Mouse (Mus musculus) ES-Bruce4 (cell line): ENCODE measurements around the gene Gm5767. TPM values are rescaled to one million over a fixed set of nuclear protein-coding genes. Genes with fewer than 3 reads are reported as not detected.

Source experiments
- H3K27ac ChIP-seq: 2 replicates; pipeline ENCODE4 v1.5.1; 2012; ENCODE audit warnings: low read length, inconsistent platforms; ENCODE audit not compliant: insufficient read depth
- H3K27me3 ChIP-seq: 2 replicates; pipeline ENCODE4 v1.6.1; 2012; ENCODE audit warnings: mild to moderate bottlenecking, low read length, inconsistent platforms; ENCODE audit not compliant: control insufficient read depth, poor library complexity, insufficient read depth, severe bottlenecking
- H3K36me3 ChIP-seq: 2 replicates; pipeline ENCODE4 v1.6.1; 2012; ENCODE audit warnings: inconsistent platforms, mild to moderate bottlenecking, low read length, moderate library complexity; ENCODE audit not compliant: control insufficient read depth, poor library complexity, insufficient read depth, severe bottlenecking
- H3K4me1 ChIP-seq: one replicate; pipeline ENCODE4 v1.8.1; 2011; ENCODE audit warnings: low read length; ENCODE audit not compliant: control insufficient read depth, insufficient read depth
- H3K4me3 ChIP-seq: 2 replicates; pipeline ENCODE4 v1.5.1; 2011; ENCODE audit warnings: low read depth, mild to moderate bottlenecking, low read length
- H3K9ac ChIP-seq: 2 replicates; pipeline ENCODE4 v1.6.1; 2012; ENCODE audit warnings: low read depth, mild to moderate bottlenecking, inconsistent platforms; ENCODE audit not compliant: poor library complexity, severe bottlenecking
- H3K9me3 ChIP-seq: replicated peaks from 2 replicates; pipeline ENCODE4 v1.6.1; 2012; ENCODE audit warnings: mild to moderate bottlenecking, low read length, inconsistent platforms; ENCODE audit not compliant: control insufficient read depth, poor library complexity, insufficient read depth, severe bottlenecking
- CTCF ChIP-seq: IDR thresholded peaks from one replicate; pipeline ENCODE4 v1.8.1; 2011; ENCODE audit warnings: low read depth, low read length
- EP300 ChIP-seq: IDR thresholded peaks from 2 replicates; pipeline ENCODE4 v1.6.1; 2011; ENCODE audit warnings: low read depth, low read length; ENCODE audit not compliant: insufficient read depth
- POLR2A ChIP-seq: IDR thresholded peaks from one replicate; pipeline ENCODE4 v1.8.1; 2011; ENCODE audit warnings: low read length; ENCODE audit not compliant: insufficient read depth
- polyA plus RNA-seq: library from polyadenylated mRNA; stranded (reverse); fragments of >200 nt; gene quantifications from 2 replicates; pipeline ENCODE4 v1.2.4, GENCODE M21; 2011; ENCODE audit warnings: low read depth; ENCODE audit not compliant: missing spikeins, insufficient read depth, insufficient read length

The Gm5767 gene
- polyA plus RNA-seq, 1 experiment, result not detected

GRCm38 (mm10) chr16:8676228-8676627 is 4.3 kb upstream of the Gm5767 start:
- TF ChIP-seq POLR2A (no peak), CTCF (no peak), EP300 (no peak)
- no peaks in the 10 kb centered on the region for H3K4me1 ChIP-seq

GRCm38 (mm10) chr16:8676800-8677199 is 3.8 kb upstream of the Gm5767 start:
- TF ChIP-seq CTCF (peak; percentile 69), POLR2A (no peak), EP300 (no peak)
- no peak overlapping the region for H3K27ac ChIP-seq

More at GRCm38 (mm10) chr16:8676228-8676627, 4.3 kb upstream of the Gm5767 start:
- no peak overlapping the region for H3K4me3 ChIP-seq
- no peak overlapping the region for H3K27ac ChIP-seq
- H3K9me3 ChIP-seq, result no peaks in the 10 kb centered on the region
- H3K9ac ChIP-seq, result no peak overlapping the region
- no peaks in the 10 kb centered on the region for H3K27me3 ChIP-seq
- no peaks in the 10 kb centered on the region for H3K36me3 ChIP-seq

GRCm38 (mm10) chr16:8678035-8678434 is 2.5 kb upstream of the Gm5767 start:
- H3K9ac ChIP-seq, result no peak overlapping the region
- H3K27ac ChIP-seq, result no peak overlapping the region
- TF ChIP-seq CTCF (no peak), POLR2A (no peak), EP300 (no peak)
- no peaks in the 10 kb centered on the region; the same call in 1 of the 2 replicates for H3K9me3 ChIP-seq
- no peak overlapping the region for H3K4me3 ChIP-seq
- H3K4me1 ChIP-seq, result no peaks in the 10 kb centered on the region
- no peaks in the 10 kb centered on the region for H3K27me3 ChIP-seq
- H3K36me3 ChIP-seq, result no peaks in the 10 kb centered on the region

More at GRCm38 (mm10) chr16:8676800-8677199, 3.8 kb upstream of the Gm5767 start:
- no peaks in the 10 kb centered on the region for H3K36me3 ChIP-seq
- no peaks in the 10 kb centered on the region for H3K9me3 ChIP-seq
- no peak overlapping the region for H3K9ac ChIP-seq
- no peaks in the 10 kb centered on the region for H3K4me1 ChIP-seq
- no peaks in the 10 kb centered on the region for H3K27me3 ChIP-seq
- no peak overlapping the region for H3K4me3 ChIP-seq

- H3K27ac ChIP-seq, result no peak overlapping the region
- no peaks in the 10 kb centered on the region for H3K4me1 ChIP-seq
- H3K27me3 ChIP-seq, result no peaks in the 10 kb centered on the region
- no peaks in the 10 kb centered on the region for H3K36me3 ChIP-seq
- no peaks in the 10 kb centered on the region; the same call in 1 of the 2 replicates for H3K9me3 ChIP-seq
- H3K9ac ChIP-seq, result no peak overlapping the region
- no peak overlapping the region for H3K4me3 ChIP-seq
- TF ChIP-seq POLR2A, result no peak
- no peak for TF ChIP-seq CTCF
- TF ChIP-seq EP300, result no peak
These were observed 1.9 kb upstream of the Gm5767 start for GRCm38 (mm10) chr16:8678676-8679075.

GRCm38 (mm10) chr16:8679780-8680179 is 790 bp upstream of the Gm5767 start:
- Histone ChIP-seq H3K4me3 (no peak overlapping the region), H3K4me1 (no peaks in the 10 kb centered on the region), H3K27ac (no peak overlapping the region), H3K9me3 (no peaks in the 10 kb centered on the region; the same call in 1 of the 2 replicates), H3K36me3 (no peaks in the 10 kb centered on the region), H3K27me3 (no peaks in the 10 kb centered on the region), H3K9ac (no peak overlapping the region)
- TF ChIP-seq EP300, result no peak
- TF ChIP-seq CTCF, result no peak
- TF ChIP-seq POLR2A, result no peak

- H3K4me3 ChIP-seq, result no peak overlapping the region
- H3K27me3 ChIP-seq, result no peaks in the 10 kb centered on the region
- no peak overlapping the region for H3K9ac ChIP-seq
- H3K27ac ChIP-seq, result no peak overlapping the region
- no peaks in the 10 kb centered on the region for H3K4me1 ChIP-seq
- no peaks in the 10 kb centered on the region; the same call in 1 of the 2 replicates for H3K9me3 ChIP-seq
- TF ChIP-seq POLR2A (no peak), CTCF (no peak), EP300 (no peak)
- peaks cover 3% of the 10 kb centered on the region for H3K36me3 ChIP-seq
These were observed 4.5 kb downstream of the Gm5767 start for GRCm38 (mm10) chr16:8685087-8685486.
